Mouse (Mus musculus): ENCODE data around the gene Mast4. TPM values are rescaled to one million over a fixed set of nuclear protein-coding genes. Genes with fewer than 3 reads are reported as not detected.
A peak's percentile ranks its signal among the peaks of the same experiment; 100 is the strongest.

Mast4 gene
- polyA plus RNA-seq, 1 experiment from 2014 or later: 2.5 TPM

DNA sequence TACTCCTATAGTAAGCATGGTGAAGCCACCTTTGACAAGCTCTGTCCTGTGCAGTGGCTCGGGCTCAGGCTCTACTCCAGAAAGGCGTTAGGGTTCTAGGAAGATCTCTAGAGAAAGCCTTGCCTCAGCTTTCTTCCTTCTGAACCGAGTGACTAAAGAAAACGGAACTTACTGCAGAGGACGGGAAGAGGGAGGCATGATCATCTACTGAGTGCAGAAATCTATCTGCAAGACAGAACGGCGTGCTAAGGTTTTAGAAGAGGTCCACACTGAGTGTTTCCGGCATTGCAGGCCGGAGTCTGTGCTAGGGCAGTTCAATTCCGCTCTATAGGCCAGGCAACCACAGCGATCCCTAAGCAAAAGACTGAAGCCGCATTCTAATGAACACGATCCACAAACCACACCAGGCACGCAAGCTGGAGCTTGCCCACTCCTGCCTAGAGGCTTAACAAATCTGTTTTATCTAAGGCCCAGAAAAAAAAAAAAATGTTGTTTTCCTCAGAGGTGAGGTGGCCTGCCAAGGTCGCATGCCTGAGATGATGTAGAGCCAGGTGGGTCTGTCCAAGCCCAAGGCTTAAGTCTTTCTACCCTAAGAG, 445.3 kb downstream of the Mast4 start:
- WGBS (ENCODE audit: insufficient replicate concordance): 45% methylated on average over 15 of the region's 15 CpGs
- no peak overlapping the region for H3K4me3 ChIP-seq (ENCODE audit: low read depth, low read length)
- H3K27me3 ChIP-seq (ENCODE audit: control insufficient read depth, insufficient read depth, low read depth, low read length): no peaks in the 10 kb centered on the region
- H3K9ac ChIP-seq (ENCODE audit: low read depth, low read length): no peak overlapping the region
- H3K36me3 ChIP-seq (ENCODE audit: control insufficient read depth, insufficient read depth): no peaks in the 10 kb centered on the region
- H3K4me1 ChIP-seq (ENCODE audit: control insufficient read depth, low read depth, low read length): no peaks in the 10 kb centered on the region
- no peaks in the 10 kb centered on the region for H3K9me3 ChIP-seq (replicated peaks; ENCODE audit: control insufficient read depth, low read length)
- H3K27ac ChIP-seq (ENCODE audit: low read length): no peak overlapping the region
- ATAC-seq (ENCODE audit: low read depth): no peak
- no peak overlapping the region for H3K4me2 ChIP-seq (ENCODE audit: low read depth, low read length)

DNA sequence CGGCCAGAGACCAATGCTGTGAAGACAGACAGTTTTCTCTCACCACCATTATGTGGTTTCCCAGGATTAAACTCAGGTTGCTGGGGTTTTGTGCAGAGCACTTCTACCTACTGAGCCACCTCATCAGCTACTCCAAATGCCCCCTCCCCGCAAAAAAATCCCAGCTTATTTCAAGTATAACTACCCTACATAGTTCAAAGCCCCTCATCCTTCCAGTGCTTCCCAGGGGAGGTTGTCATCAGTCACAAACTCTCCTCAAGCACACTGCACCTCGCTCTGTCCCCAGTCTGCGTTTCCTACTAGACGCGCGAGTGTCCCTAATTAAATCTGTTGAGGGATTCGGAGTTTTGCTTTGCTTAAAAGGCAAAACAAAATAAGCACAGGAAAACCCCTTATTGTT, 446.1 kb downstream of the Mast4 start:
- H3K27ac ChIP-seq (ENCODE audit: low read length): no peak overlapping the region
- 71% methylated on average over 8 of the region's 8 CpGs for WGBS (ENCODE audit: insufficient replicate concordance)

DNA sequence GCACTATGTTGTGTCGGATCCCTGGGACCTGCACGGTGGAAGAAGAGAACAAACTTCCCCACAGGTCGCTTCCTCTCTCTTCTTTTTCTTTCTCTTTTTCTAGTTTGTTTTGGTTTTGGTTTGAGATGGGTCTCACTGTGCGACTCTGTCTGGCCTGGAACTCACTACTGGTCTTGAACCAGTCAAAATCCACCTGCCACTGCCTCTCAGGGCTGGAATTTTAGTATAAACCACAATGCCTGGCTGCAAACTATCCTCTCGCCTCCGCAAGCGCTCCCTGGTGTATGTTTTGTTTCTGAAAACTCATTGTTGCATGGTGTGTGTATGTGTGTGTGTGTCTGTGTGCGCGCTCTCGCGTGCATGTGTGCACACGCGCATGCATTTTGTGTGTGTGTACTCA, 446.8 kb downstream of the Mast4 start:
- H3K36me3 ChIP-seq (ENCODE audit: control insufficient read depth, insufficient read depth): no peaks in the 10 kb centered on the region
- H3K9me3 ChIP-seq (replicated peaks; ENCODE audit: control insufficient read depth, low read length): no peaks in the 10 kb centered on the region
- no peak for ATAC-seq (ENCODE audit: low read depth)
- WGBS (ENCODE audit: insufficient replicate concordance): 80% methylated on average over 13 of the region's 13 CpGs
- H3K9ac ChIP-seq (ENCODE audit: low read depth, low read length): no peak overlapping the region
- H3K27me3 ChIP-seq (ENCODE audit: control insufficient read depth, insufficient read depth, low read depth, low read length): no peaks in the 10 kb centered on the region
- H3K4me3 ChIP-seq (ENCODE audit: low read depth, low read length): no peak overlapping the region
- H3K4me2 ChIP-seq (ENCODE audit: low read depth, low read length): no peak overlapping the region
- no peaks in the 10 kb centered on the region for H3K4me1 ChIP-seq (ENCODE audit: control insufficient read depth, low read depth, low read length)
- H3K27ac ChIP-seq (ENCODE audit: low read length): no peak overlapping the region

More for the DNA sequence above, 446.1 kb downstream of the Mast4 start:
- H3K4me2 ChIP-seq (ENCODE audit: low read depth, low read length): no peak overlapping the region
- H3K4me3 ChIP-seq (ENCODE audit: low read depth, low read length): no peak overlapping the region
- H3K9ac ChIP-seq (ENCODE audit: low read depth, low read length): no peak overlapping the region
- H3K9me3 ChIP-seq (replicated peaks; ENCODE audit: control insufficient read depth, low read length): no peaks in the 10 kb centered on the region
- H3K36me3 ChIP-seq (ENCODE audit: control insufficient read depth, insufficient read depth): no peaks in the 10 kb centered on the region
- ATAC-seq (ENCODE audit: low read depth): no peak
- no peaks in the 10 kb centered on the region for H3K4me1 ChIP-seq (ENCODE audit: control insufficient read depth, low read depth, low read length)
- H3K27me3 ChIP-seq (ENCODE audit: control insufficient read depth, insufficient read depth, low read depth, low read length): no peaks in the 10 kb centered on the region

DNA sequence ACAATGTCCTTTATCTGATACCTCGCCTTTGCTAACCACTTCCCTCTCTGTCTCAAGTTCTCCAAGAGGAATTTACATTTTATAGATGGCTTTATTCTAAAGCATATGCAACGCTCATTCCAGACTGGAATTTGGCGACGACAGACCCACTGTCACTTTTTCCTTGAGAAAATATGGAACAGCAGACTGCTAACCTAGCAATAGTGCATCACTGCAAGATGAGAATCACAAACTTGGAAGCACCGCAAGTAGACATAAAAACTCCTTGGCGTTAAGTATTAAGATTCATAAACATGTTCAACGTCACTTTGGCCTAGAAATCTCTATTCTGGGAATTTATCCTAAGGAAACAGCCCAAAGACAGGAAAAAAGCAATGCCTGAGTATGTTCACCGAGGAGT, 447.5 kb downstream of the Mast4 start:
- no peak for ATAC-seq (ENCODE audit: low read depth)
- Histone ChIP-seq H3K36me3 (ENCODE audit: control insufficient read depth, insufficient read depth) (no peaks in the 10 kb centered on the region), H3K9ac (ENCODE audit: low read depth, low read length) (no peak overlapping the region), H3K4me1 (ENCODE audit: control insufficient read depth, low read depth, low read length) (no peaks in the 10 kb centered on the region), H3K27ac (ENCODE audit: low read length) (no peak overlapping the region), H3K4me2 (ENCODE audit: low read depth, low read length) (no peak overlapping the region), H3K27me3 (ENCODE audit: control insufficient read depth, insufficient read depth, low read depth, low read length) (no peaks in the 10 kb centered on the region), H3K9me3 (replicated peaks; ENCODE audit: control insufficient read depth, low read length) (no peaks in the 10 kb centered on the region), H3K4me3 (ENCODE audit: low read depth, low read length) (no peak overlapping the region)
- 64% methylated on average over 8 of the region's 8 CpGs for WGBS (ENCODE audit: insufficient replicate concordance)

DNA sequence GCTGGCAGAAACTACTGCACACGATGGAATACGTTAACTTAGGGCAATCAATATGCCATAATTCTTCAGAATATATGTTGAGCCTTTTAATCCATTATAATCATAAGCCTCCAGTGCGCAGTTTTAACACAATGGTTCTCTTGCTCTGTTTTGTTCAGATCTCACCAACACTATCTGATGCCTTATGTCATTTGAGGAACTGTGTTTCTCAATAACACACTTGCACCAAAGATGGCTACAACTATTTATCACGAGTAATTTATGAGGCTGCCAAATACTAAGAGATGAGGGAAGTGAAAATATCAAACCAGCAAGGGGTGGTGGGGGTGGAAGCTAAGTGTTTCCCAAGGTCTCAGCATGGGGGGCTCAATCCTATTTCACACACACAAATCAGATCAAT, 448.1 kb downstream of the Mast4 start:
- WGBS (ENCODE audit: insufficient replicate concordance): 57% methylated on average over 4 of the region's 4 CpGs
- no peaks in the 10 kb centered on the region for H3K9me3 ChIP-seq (replicated peaks; ENCODE audit: control insufficient read depth, low read length)
- no peak for ATAC-seq (ENCODE audit: low read depth)
- no peak overlapping the region for H3K4me3 ChIP-seq (ENCODE audit: low read depth, low read length)
- H3K4me2 ChIP-seq (ENCODE audit: low read depth, low read length): no peak overlapping the region
- no peak overlapping the region for H3K27ac ChIP-seq (ENCODE audit: low read length)
- no peaks in the 10 kb centered on the region for H3K4me1 ChIP-seq (ENCODE audit: control insufficient read depth, low read depth, low read length)
- H3K27me3 ChIP-seq (ENCODE audit: control insufficient read depth, insufficient read depth, low read depth, low read length): no peaks in the 10 kb centered on the region
- no peak overlapping the region for H3K9ac ChIP-seq (ENCODE audit: low read depth, low read length)
- H3K36me3 ChIP-seq (ENCODE audit: control insufficient read depth, insufficient read depth): no peaks in the 10 kb centered on the region

DNA sequence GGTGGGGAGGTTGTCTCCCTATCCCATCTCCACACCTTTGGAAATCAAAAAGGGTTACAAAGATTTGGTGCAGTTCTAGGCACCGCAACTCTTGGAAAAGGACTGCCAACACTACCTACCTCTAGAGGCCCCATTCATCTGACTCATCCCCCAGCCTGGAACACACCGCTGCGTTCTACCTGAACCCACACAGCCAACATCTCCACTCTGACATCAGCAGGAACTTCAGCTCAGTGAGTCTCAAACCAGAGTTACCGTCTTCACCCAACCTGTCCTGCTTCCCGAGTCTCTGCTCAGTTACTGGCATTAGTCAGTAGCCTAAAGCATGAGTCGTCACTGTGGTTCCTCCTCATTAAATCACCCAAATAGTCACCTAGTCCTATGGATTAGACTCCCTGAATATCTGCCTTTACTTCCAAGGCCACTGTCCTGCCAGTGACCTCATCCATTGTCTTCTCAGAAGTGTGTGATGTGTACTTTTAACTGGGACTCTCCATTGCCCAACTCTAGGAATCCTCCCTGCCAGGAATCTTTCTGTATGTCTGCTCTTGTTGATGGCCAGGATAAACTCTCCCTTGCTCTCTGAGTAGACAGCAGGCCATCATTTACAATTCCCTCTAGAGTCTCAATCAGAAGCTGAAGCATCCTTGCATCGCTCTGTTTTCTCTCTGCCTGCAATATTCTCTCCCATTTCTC, 453.8 kb downstream of the Mast4 start:
- no peak overlapping the region for H3K4me3 ChIP-seq (ENCODE audit: low read depth, low read length)
- 74% methylated on average over 7 of the region's 7 CpGs for WGBS (ENCODE audit: insufficient replicate concordance)
- peaks cover 7% of the 10 kb centered on the region for H3K4me1 ChIP-seq (ENCODE audit: control insufficient read depth, low read depth, low read length)
- H3K9ac ChIP-seq (ENCODE audit: low read depth, low read length): no peak overlapping the region
- ATAC-seq (ENCODE audit: low read depth): no peak
- H3K4me2 ChIP-seq (ENCODE audit: low read depth, low read length): no peak overlapping the region
- no peaks in the 10 kb centered on the region for H3K27me3 ChIP-seq (ENCODE audit: control insufficient read depth, insufficient read depth, low read depth, low read length)
- no peak overlapping the region for H3K27ac ChIP-seq (ENCODE audit: low read length)
- no peaks in the 10 kb centered on the region for H3K36me3 ChIP-seq (ENCODE audit: control insufficient read depth, insufficient read depth)
- no peaks in the 10 kb centered on the region for H3K9me3 ChIP-seq (replicated peaks; ENCODE audit: control insufficient read depth, low read length)

DNA sequence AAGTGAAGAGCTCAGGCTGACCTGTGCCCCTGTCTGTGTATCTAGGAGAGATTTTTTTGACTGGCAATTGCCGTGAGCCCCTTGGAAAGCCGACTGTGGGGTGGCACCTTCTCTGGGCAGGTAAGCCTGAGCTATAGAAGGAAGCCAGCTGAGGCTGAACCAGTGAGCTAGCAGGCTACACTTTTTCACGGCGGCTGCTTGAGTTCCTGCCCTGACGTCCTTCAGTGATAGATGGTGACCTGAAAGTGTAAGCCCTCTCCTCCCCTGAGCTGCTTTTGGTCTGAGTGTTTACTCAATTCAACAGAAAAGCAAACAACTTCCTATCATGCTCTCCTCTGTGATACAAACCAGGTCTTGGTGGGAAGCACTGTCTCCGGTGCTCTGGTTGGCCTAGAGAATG, 455.7 kb downstream of the Mast4 start:
- 54% methylated on average over 6 of the region's 6 CpGs for WGBS (ENCODE audit: insufficient replicate concordance)
- peaks cover 7% of the 10 kb centered on the region for H3K4me1 ChIP-seq (ENCODE audit: control insufficient read depth, low read depth, low read length)
- no peak overlapping the region for H3K4me2 ChIP-seq (ENCODE audit: low read depth, low read length)
- H3K9me3 ChIP-seq (replicated peaks; ENCODE audit: control insufficient read depth, low read length): no peaks in the 10 kb centered on the region
- no peaks in the 10 kb centered on the region for H3K36me3 ChIP-seq (ENCODE audit: control insufficient read depth, insufficient read depth)
- H3K27me3 ChIP-seq (ENCODE audit: control insufficient read depth, insufficient read depth, low read depth, low read length): no peaks in the 10 kb centered on the region
- H3K4me3 ChIP-seq (ENCODE audit: low read depth, low read length): no peak overlapping the region
- H3K9ac ChIP-seq (ENCODE audit: low read depth, low read length): no peak overlapping the region
- H3K27ac ChIP-seq (ENCODE audit: low read length): no peak overlapping the region
- ATAC-seq (ENCODE audit: low read depth): no peak

DNA sequence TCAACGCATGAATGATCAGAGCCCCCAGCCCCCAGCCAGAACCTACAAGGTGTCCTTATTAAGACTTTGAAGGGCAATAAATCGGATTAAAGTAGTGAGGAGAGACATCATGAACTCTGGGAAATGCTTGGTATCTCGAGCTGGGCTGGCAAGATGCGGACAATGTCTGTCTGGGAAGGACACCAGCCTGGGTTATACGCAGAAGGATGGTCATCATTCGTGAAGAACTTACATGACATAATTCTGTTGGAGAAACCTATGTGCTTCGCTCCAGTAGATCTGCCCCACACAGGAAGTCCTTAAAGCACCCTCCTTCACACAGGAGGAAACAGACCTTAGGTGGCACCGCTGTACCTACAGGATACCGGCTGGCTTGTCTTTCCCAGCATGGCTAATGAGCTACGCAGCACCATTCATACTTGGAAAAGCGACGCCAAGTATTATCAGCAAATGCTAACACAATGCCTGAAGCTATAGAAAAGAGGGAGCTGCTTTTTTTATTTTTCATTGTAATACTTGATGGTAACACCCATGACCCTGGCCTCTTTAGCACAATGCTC, 456.5 kb downstream of the Mast4 start:
- WGBS (ENCODE audit: insufficient replicate concordance): 75% methylated on average over 12 of the region's 12 CpGs
- Histone ChIP-seq H3K27me3 (ENCODE audit: control insufficient read depth, insufficient read depth, low read depth, low read length) (no peaks in the 10 kb centered on the region), H3K27ac (ENCODE audit: low read length) (no peak overlapping the region), H3K4me3 (ENCODE audit: low read depth, low read length) (no peak overlapping the region), H3K4me1 (ENCODE audit: control insufficient read depth, low read depth, low read length) (peaks cover 7% of the 10 kb centered on the region), H3K9ac (ENCODE audit: low read depth, low read length) (no peak overlapping the region), H3K36me3 (ENCODE audit: control insufficient read depth, insufficient read depth) (no peaks in the 10 kb centered on the region), H3K4me2 (ENCODE audit: low read depth, low read length) (no peak overlapping the region), H3K9me3 (replicated peaks; ENCODE audit: control insufficient read depth, low read length) (no peaks in the 10 kb centered on the region)
- ATAC-seq (ENCODE audit: low read depth): no peak

DNA sequence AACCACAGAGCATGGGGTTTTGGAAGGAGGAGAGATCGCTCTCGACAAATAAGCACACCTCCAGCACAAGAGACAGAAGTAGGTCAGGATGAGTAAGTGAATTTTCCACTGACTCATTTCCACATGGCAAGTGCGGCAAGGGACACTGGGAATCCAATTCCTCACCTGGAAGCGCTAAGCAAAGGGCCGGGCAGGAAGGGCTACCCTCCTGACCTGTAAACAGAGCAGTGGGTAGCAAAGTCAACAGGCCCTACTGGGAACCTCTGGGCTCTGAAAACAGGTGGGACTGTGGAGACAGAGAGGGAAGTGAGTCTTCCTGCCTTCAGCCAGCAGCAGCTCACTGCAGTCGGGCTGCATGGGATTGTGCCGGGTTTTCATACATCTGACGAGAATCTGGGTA, 457.1 kb downstream of the Mast4 start:
- Histone ChIP-seq H3K9me3 (replicated peaks; ENCODE audit: control insufficient read depth, low read length) (no peaks in the 10 kb centered on the region), H3K9ac (ENCODE audit: low read depth, low read length) (no peak overlapping the region), H3K4me1 (ENCODE audit: control insufficient read depth, low read depth, low read length) (peaks cover 7% of the 10 kb centered on the region), H3K36me3 (ENCODE audit: control insufficient read depth, insufficient read depth) (no peaks in the 10 kb centered on the region), H3K27ac (ENCODE audit: low read length) (no peak overlapping the region), H3K4me2 (ENCODE audit: low read depth, low read length) (no peak overlapping the region), H3K4me3 (ENCODE audit: low read depth, low read length) (no peak overlapping the region), H3K27me3 (ENCODE audit: control insufficient read depth, insufficient read depth, low read depth, low read length) (no peaks in the 10 kb centered on the region)
- 67% methylated on average over 8 of the region's 8 CpGs for WGBS (ENCODE audit: insufficient replicate concordance)
- ATAC-seq (ENCODE audit: low read depth): peak; percentile 82
